Mouse (Mus musculus): ENCODE data around the gene Elmo2. TPM values are rescaled to one million over a fixed set of nuclear protein-coding genes. Genes with fewer than 3 reads are reported as not detected.

Elmo2 gene
- polyA plus RNA-seq, 1 experiment from 2014 or later, result 115 TPM

- H3K4me2 ChIP-seq (ENCODE audit: low read length), result no peak overlapping the region
- no peak overlapping the region for H3K4me3 ChIP-seq (replicated peaks; ENCODE audit: low read length)
- no peaks in the 10 kb centered on the region for H3K9me3 ChIP-seq (ENCODE audit: control insufficient read depth, low read length)
- H3K9ac ChIP-seq (replicated peaks; ENCODE audit: low read depth, low read length), result no peak overlapping the region
- H3K36me3 ChIP-seq (ENCODE audit: control insufficient read depth, insufficient read depth), result peaks cover 2% of the 10 kb centered on the region; the same call in 1 of the 2 replicates
- H3K27me3 ChIP-seq (replicated peaks; ENCODE audit: control insufficient read depth, insufficient read depth, low read length), result no peaks in the 10 kb centered on the region
- H3K27ac ChIP-seq (ENCODE audit: low read length), result peak overlapping the region; percentile 57
- WGBS, result 9% methylated on average over 8 of the region's 8 CpGs
- peak; percentile 90 for ATAC-seq
- peaks cover 31% of the 10 kb centered on the region for H3K4me1 ChIP-seq (replicated peaks; ENCODE audit: control insufficient read depth, insufficient read depth, low read length)
Measured at GRCm38 (mm10) chr2:165275824-165276223, 50.5 kb downstream of the Elmo2 start.

GRCm38 (mm10) chr2:165275124-165275640, 51.1 kb downstream of the Elmo2 start:
- Histone ChIP-seq H3K4me1 (replicated peaks; ENCODE audit: control insufficient read depth, insufficient read depth, low read length) (peaks cover 31% of the 10 kb centered on the region), H3K27ac (ENCODE audit: low read length) (peak overlapping the region; percentile 57), H3K9ac (replicated peaks; ENCODE audit: low read depth, low read length) (no peak overlapping the region), H3K36me3 (ENCODE audit: control insufficient read depth, insufficient read depth) (peaks cover 2% of the 10 kb centered on the region; the same call in 1 of the 2 replicates), H3K4me3 (replicated peaks; ENCODE audit: low read length) (no peak overlapping the region), H3K4me2 (ENCODE audit: low read length) (no peak overlapping the region), H3K9me3 (ENCODE audit: control insufficient read depth, low read length) (no peaks in the 10 kb centered on the region), H3K27me3 (replicated peaks; ENCODE audit: control insufficient read depth, insufficient read depth, low read length) (no peaks in the 10 kb centered on the region)
- peak; percentile 61 for ATAC-seq
- WGBS, result 16% methylated on average over 8 of the region's 8 CpGs

GRCm38 (mm10) chr2:165273589-165273988, 52.7 kb downstream of the Elmo2 start:
- H3K4me1 ChIP-seq (replicated peaks; ENCODE audit: control insufficient read depth, insufficient read depth, low read length), result peaks cover 31% of the 10 kb centered on the region
- no peak for ATAC-seq
- 44% methylated on average over 4 of the region's 4 CpGs for WGBS

GRCm38 (mm10) chr2:165271326-165271725, 55.0 kb downstream of the Elmo2 start:
- 0 out of 2 replicates have a peak overlapping the region, but pooled peaks have one; percentile 7 for H3K9ac ChIP-seq (replicated peaks; ENCODE audit: low read depth, low read length)
- H3K4me1 ChIP-seq (replicated peaks; ENCODE audit: control insufficient read depth, insufficient read depth, low read length), result peaks cover 39% of the 10 kb centered on the region
- 3% methylated on average over 8 of the region's 8 CpGs for WGBS
- no peak for ATAC-seq
- no peaks in the 10 kb centered on the region for H3K36me3 ChIP-seq (ENCODE audit: control insufficient read depth, insufficient read depth)
- H3K9me3 ChIP-seq (ENCODE audit: control insufficient read depth, low read length), result no peaks in the 10 kb centered on the region
- H3K27ac ChIP-seq (ENCODE audit: low read length), result no peak overlapping the region
- H3K4me3 ChIP-seq (replicated peaks; ENCODE audit: low read length), result no peak overlapping the region
- no peaks in the 10 kb centered on the region for H3K27me3 ChIP-seq (replicated peaks; ENCODE audit: control insufficient read depth, insufficient read depth, low read length)
- no peak overlapping the region for H3K4me2 ChIP-seq (ENCODE audit: low read length)

More at GRCm38 (mm10) chr2:165273589-165273988, 52.7 kb downstream of the Elmo2 start:
- no peak overlapping the region for H3K9ac ChIP-seq (replicated peaks; ENCODE audit: low read depth, low read length)
- no peak overlapping the region for H3K4me2 ChIP-seq (ENCODE audit: low read length)
- no peak overlapping the region for H3K4me3 ChIP-seq (replicated peaks; ENCODE audit: low read length)
- H3K27ac ChIP-seq (ENCODE audit: low read length), result no peak overlapping the region
- H3K27me3 ChIP-seq (replicated peaks; ENCODE audit: control insufficient read depth, insufficient read depth, low read length), result no peaks in the 10 kb centered on the region
- no peaks in the 10 kb centered on the region for H3K9me3 ChIP-seq (ENCODE audit: control insufficient read depth, low read length)
- peaks cover 2% of the 10 kb centered on the region; the same call in 1 of the 2 replicates for H3K36me3 ChIP-seq (ENCODE audit: control insufficient read depth, insufficient read depth)

- 54% methylated on average over 7 of the region's 7 CpGs for WGBS
- peaks cover 39% of the 10 kb centered on the region for H3K4me1 ChIP-seq (replicated peaks; ENCODE audit: control insufficient read depth, insufficient read depth, low read length)
- H3K9me3 ChIP-seq (ENCODE audit: control insufficient read depth, low read length), result no peaks in the 10 kb centered on the region
- no peak overlapping the region for H3K9ac ChIP-seq (replicated peaks; ENCODE audit: low read depth, low read length)
- no peaks in the 10 kb centered on the region for H3K27me3 ChIP-seq (replicated peaks; ENCODE audit: control insufficient read depth, insufficient read depth, low read length)
- no peaks in the 10 kb centered on the region for H3K36me3 ChIP-seq (ENCODE audit: control insufficient read depth, insufficient read depth)
- H3K4me3 ChIP-seq (replicated peaks; ENCODE audit: low read length), result no peak overlapping the region
- ATAC-seq, result no peak
- H3K4me2 ChIP-seq (ENCODE audit: low read length), result no peak overlapping the region
- no peak overlapping the region for H3K27ac ChIP-seq (ENCODE audit: low read length)
Measured at GRCm38 (mm10) chr2:165270858-165271257, 55.4 kb downstream of the Elmo2 start.

- ATAC-seq, result no peak
- H3K9ac ChIP-seq (replicated peaks; ENCODE audit: low read depth, low read length), result peak overlapping the region; percentile 26; the same call in 1 of the 2 replicates
- 1% methylated on average over 12 of the region's 12 CpGs for WGBS
- no peaks in the 10 kb centered on the region for H3K36me3 ChIP-seq (ENCODE audit: control insufficient read depth, insufficient read depth)
- H3K9me3 ChIP-seq (ENCODE audit: control insufficient read depth, low read length), result no peaks in the 10 kb centered on the region
- H3K27me3 ChIP-seq (replicated peaks; ENCODE audit: control insufficient read depth, insufficient read depth, low read length), result no peaks in the 10 kb centered on the region
- no peak overlapping the region for H3K4me3 ChIP-seq (replicated peaks; ENCODE audit: low read length)
- H3K27ac ChIP-seq (ENCODE audit: low read length), result no peak overlapping the region
- H3K4me1 ChIP-seq (replicated peaks; ENCODE audit: control insufficient read depth, insufficient read depth, low read length), result peaks cover 30% of the 10 kb centered on the region
- H3K4me2 ChIP-seq (ENCODE audit: low read length), result no peak overlapping the region
Measured at GRCm38 (mm10) chr2:165266739-165267138, 59.5 kb downstream of the Elmo2 start.

GRCm38 (mm10) chr2:165263861-165264260, 62.4 kb downstream of the Elmo2 start:
- no peak for ATAC-seq

GRCm38 (mm10) chr2:165262274-165262990, 63.8 kb downstream of the Elmo2 start:
- no peak for ATAC-seq
- Histone ChIP-seq H3K36me3 (ENCODE audit: control insufficient read depth, insufficient read depth) (no peaks in the 10 kb centered on the region), H3K27ac (ENCODE audit: low read length) (no peak overlapping the region), H3K27me3 (replicated peaks; ENCODE audit: control insufficient read depth, insufficient read depth, low read length) (no peaks in the 10 kb centered on the region), H3K4me2 (ENCODE audit: low read length) (no peak overlapping the region), H3K4me3 (replicated peaks; ENCODE audit: low read length) (no peak overlapping the region), H3K9ac (replicated peaks; ENCODE audit: low read depth, low read length) (no peak overlapping the region), H3K9me3 (ENCODE audit: control insufficient read depth, low read length) (no peaks in the 10 kb centered on the region), H3K4me1 (replicated peaks; ENCODE audit: control insufficient read depth, insufficient read depth, low read length) (peaks cover 21% of the 10 kb centered on the region)
- 71% methylated on average over 18 of the region's 18 CpGs for WGBS

More at GRCm38 (mm10) chr2:165263861-165264260, 62.4 kb downstream of the Elmo2 start:
- Histone ChIP-seq H3K36me3 (ENCODE audit: control insufficient read depth, insufficient read depth) (no peaks in the 10 kb centered on the region), H3K4me2 (ENCODE audit: low read length) (no peak overlapping the region), H3K27ac (ENCODE audit: low read length) (no peak overlapping the region), H3K27me3 (replicated peaks; ENCODE audit: control insufficient read depth, insufficient read depth, low read length) (no peaks in the 10 kb centered on the region), H3K9ac (replicated peaks; ENCODE audit: low read depth, low read length) (no peak overlapping the region), H3K4me1 (replicated peaks; ENCODE audit: control insufficient read depth, insufficient read depth, low read length) (peaks cover 21% of the 10 kb centered on the region), H3K9me3 (ENCODE audit: control insufficient read depth, low read length) (no peaks in the 10 kb centered on the region), H3K4me3 (replicated peaks; ENCODE audit: low read length) (no peak overlapping the region)
- 50% methylated on average over 7 of the region's 7 CpGs for WGBS

- H3K27ac ChIP-seq (ENCODE audit: low read length), result no peak overlapping the region
- peaks cover 7% of the 10 kb centered on the region for H3K4me1 ChIP-seq (replicated peaks; ENCODE audit: control insufficient read depth, insufficient read depth, low read length)
- no peak overlapping the region for H3K4me2 ChIP-seq (ENCODE audit: low read length)
- H3K9ac ChIP-seq (replicated peaks; ENCODE audit: low read depth, low read length), result no peak overlapping the region
- no peaks in the 10 kb centered on the region for H3K36me3 ChIP-seq (ENCODE audit: control insufficient read depth, insufficient read depth)
- no peak for ATAC-seq
- WGBS, result 78% methylated on average over 8 of the region's 8 CpGs
- no peaks in the 10 kb centered on the region for H3K27me3 ChIP-seq (replicated peaks; ENCODE audit: control insufficient read depth, insufficient read depth, low read length)
- no peaks in the 10 kb centered on the region for H3K9me3 ChIP-seq (ENCODE audit: control insufficient read depth, low read length)
- H3K4me3 ChIP-seq (replicated peaks; ENCODE audit: low read length), result no peak overlapping the region
Measured at GRCm38 (mm10) chr2:165259859-165260258, 66.4 kb downstream of the Elmo2 start.
